In the genomic region with DNA sequence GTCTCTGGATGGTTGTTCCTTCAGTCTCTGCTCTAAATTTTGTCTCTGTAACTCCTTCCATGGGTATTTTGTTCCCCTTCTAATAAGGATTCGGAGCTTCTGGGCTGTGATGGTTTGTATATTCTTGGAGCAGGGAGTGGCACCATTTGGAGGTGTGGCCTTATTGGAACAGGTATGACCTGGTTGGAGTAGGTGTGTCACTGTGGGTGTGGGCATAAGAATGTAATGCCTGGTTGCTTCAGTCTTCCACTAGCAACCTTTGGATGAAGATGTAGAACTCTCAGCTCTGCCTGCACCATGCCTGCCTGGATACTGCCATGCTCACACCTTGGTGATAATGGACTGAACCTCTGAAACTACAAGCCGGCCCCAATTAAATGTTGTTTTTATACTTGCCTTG, we compare ENCODE assay signal across 6 mouse cellular contexts. TPM values are rescaled to one million over a fixed set of nuclear protein-coding genes. Genes with fewer than 3 reads are reported as not detected.
DNase-seq lines count a peak whose midpoint lies in the region; ATAC-seq and TF ChIP-seq lines count a peak whose summit lies in the region.
"Not testable (repeated sequence)": the region's sequence is repeated elsewhere in the genome, so short reads cannot be mapped to it uniquely, and the experiment has no call there.
"Had no signal": no experiment of that assay in that cellular context is flagged by ENCODE, and none has a peak within 500 bp of the region (broad histone marks: within the 10 kb centered on the region; RNA-seq: fewer than 3 reads in every experiment).

No protein-coding gene starts in this region.

- not testable (repeated sequence) for H3K27me3 ChIP-seq in intestine, embryonic 15.5 days (replicated peaks); intestine, postnatal 0 days (replicated peaks; ENCODE audit: control insufficient read depth, insufficient read depth, low read length); small intestine, adult 2 months (ENCODE audit: control insufficient read depth, insufficient read depth, low read length); stomach, postnatal 0 days (ENCODE audit: control insufficient read depth, insufficient read depth, low read length)

- H3K36me3 ChIP-seq in intestine, embryonic 15.5 days, result not testable (repeated sequence)
- H3K36me3 ChIP-seq in intestine, postnatal 0 days (ENCODE audit: control insufficient read depth, insufficient read depth), result peaks cover 16% of the 10 kb centered on the region
- peaks cover 14% of the 10 kb centered on the region for H3K36me3 ChIP-seq in small intestine, adult 2 months (ENCODE audit: control insufficient read depth, insufficient read depth, low read length)
- peaks cover 16% of the 10 kb centered on the region for H3K36me3 ChIP-seq in stomach, postnatal 0 days (ENCODE audit: control insufficient read depth, insufficient read depth, low read length)

- 85% methylated on average over 2 of the region's 2 CpGs for WGBS in intestine, embryonic 15.5 days
- 50% methylated on average over 2 of the region's 2 CpGs for WGBS in intestine, postnatal 0 days
- WGBS in small intestine, adult 2 months, result 26% methylated on average over 2 of the region's 2 CpGs
- WGBS in stomach, postnatal 0 days, result 75% methylated on average over 2 of the region's 2 CpGs

- not testable (repeated sequence) for H3K4me3 ChIP-seq in intestine, embryonic 15.5 days (replicated peaks); intestine, postnatal 0 days (ENCODE audit: low read depth, low read length); small intestine, adult 2 months (ENCODE audit: low read depth, low read length); stomach, postnatal 0 days (ENCODE audit: low read depth, low read length)

- not testable (repeated sequence) for TF ChIP-seq POLR2A in small intestine, adult 2 months (IDR thresholded peaks at IDR 0.05; ENCODE audit: low read depth, low read length)

- TF ChIP-seq EP300 in stomach, postnatal 0 days (optimal IDR thresholded peaks at IDR 0.05), result not testable (repeated sequence)

- H3K9me3 ChIP-seq in intestine, embryonic 15.5 days; intestine, postnatal 0 days (ENCODE audit: control insufficient read depth); stomach, postnatal 0 days (ENCODE audit: control insufficient read depth, low read length): not testable (repeated sequence)

- peak; percentile 45 for DNase-seq in stomach, postnatal 0 days (ENCODE audit: low spot score)

- H3K4me1 ChIP-seq in intestine, embryonic 15.5 days (replicated peaks); intestine, postnatal 0 days (replicated peaks; ENCODE audit: control insufficient read depth, insufficient read depth, low read length); stomach, postnatal 0 days (replicated peaks; ENCODE audit: control insufficient read depth, insufficient read depth): not testable (repeated sequence)
- H3K4me1 ChIP-seq in small intestine, adult 2 months (ENCODE audit: control insufficient read depth, insufficient read depth, insufficient read length, low read length), result peaks cover 28% of the 10 kb centered on the region

- not testable (repeated sequence) for H3K27ac ChIP-seq in intestine, embryonic 15.5 days; intestine, postnatal 0 days (ENCODE audit: low read depth, low read length); stomach, postnatal 0 days (replicated peaks)
- peak overlapping the region; percentile 69 for H3K27ac ChIP-seq in small intestine, adult 2 months (ENCODE audit: insufficient read depth, low read depth, low read length)

- not testable (repeated sequence) for H3K4me2 ChIP-seq in intestine, embryonic 15.5 days (replicated peaks); intestine, postnatal 0 days (replicated peaks; ENCODE audit: low read depth); stomach, postnatal 0 days (replicated peaks; ENCODE audit: low read depth)

- H3K9ac ChIP-seq in intestine, embryonic 15.5 days; intestine, postnatal 0 days (ENCODE audit: low read depth, low read length); stomach, postnatal 0 days (ENCODE audit: low read length): not testable (repeated sequence)

- peak; percentile 39; the same call in 1 of the 2 replicates for ATAC-seq in intestine, embryonic 15.5 days
- peak; percentile 69 for ATAC-seq in intestine, postnatal 0 days
- peak; percentile 59 for ATAC-seq in stomach, postnatal 0 days (ENCODE audit: low FRiP score, low TSS enrichment)

- not testable (repeated sequence) for TF ChIP-seq CTCF in intestine, postnatal 0 days (IDR thresholded peaks at IDR 0.05; ENCODE audit: low read depth); small intestine, adult 2 months (IDR thresholded peaks at IDR 0.05; ENCODE audit: extremely low read depth, insufficient read length, insufficient replicate concordance, low read depth, low read length); stomach, postnatal 0 days (IDR thresholded peaks at IDR 0.05; ENCODE audit: low read depth)

RNA-seq across cellular contexts. Expression of gene Ddx56, which starts 13.0 kb away (rescaled TPM):
- 100 and 106 TPM in 2 replicates for polyA plus RNA-seq in intestine, embryonic 15.5 days (2015; fragmentation: Nextera tagmentation; extraction: Ambion mirVana)
- 36.3 and 39.7 TPM in 2 replicates for polyA plus RNA-seq in intestine, postnatal 0 days (2015; fragmentation: Nextera tagmentation; extraction: Ambion mirVana)
- 11.1 and 12.4 TPM in 2 replicates for polyA plus RNA-seq in small intestine, adult 2 months (2012; rRNA removed)
- 50.3 and 54.7 TPM in 2 replicates for polyA plus RNA-seq in stomach, postnatal 0 days (2015; fragmentation: Nextera tagmentation; extraction: Ambion mirVana)

RNA-seq across cellular contexts. Expression of gene Tmed4, which starts 20.1 kb away (rescaled TPM):
- polyA plus RNA-seq in intestine, embryonic 15.5 days (2015; fragmentation: Nextera tagmentation; extraction: Ambion mirVana), result 129 and 137 TPM in 2 replicates
- polyA plus RNA-seq in intestine, postnatal 0 days (2015; fragmentation: Nextera tagmentation; extraction: Ambion mirVana), result 198 and 203 TPM in 2 replicates
- 103 and 182 TPM in 2 replicates for polyA plus RNA-seq in small intestine, adult 2 months (2012; rRNA removed)
- polyA plus RNA-seq in stomach, postnatal 0 days (2015; fragmentation: Nextera tagmentation; extraction: Ambion mirVana), result 99.1 and 99.8 TPM in 2 replicates

RNA-seq across cellular contexts. Expression of gene Npc1l1, which starts 24.7 kb away (rescaled TPM):
- 10.3 and 13.8 TPM in 2 replicates for polyA plus RNA-seq in intestine, embryonic 15.5 days (2015; fragmentation: Nextera tagmentation; extraction: Ambion mirVana)
- polyA plus RNA-seq in intestine, postnatal 0 days (2015; fragmentation: Nextera tagmentation; extraction: Ambion mirVana), result 70.7 and 75.4 TPM in 2 replicates
- polyA plus RNA-seq in small intestine, adult 2 months (2012; rRNA removed), result 161 and 819 TPM in 2 replicates
- 1.5 TPM in 2 replicates for polyA plus RNA-seq in stomach, postnatal 0 days (2015; fragmentation: Nextera tagmentation; extraction: Ambion mirVana)
- polyA plus RNA-seq: activated CD4-positive, CD25-positive, alpha-beta regulatory T cell, adult 4 months; G1E had no signal

RNA-seq across cellular contexts. Expression of gene Ogdh, which starts 36.8 kb away (rescaled TPM):
- 134 and 144 TPM in 2 replicates for polyA plus RNA-seq in intestine, embryonic 15.5 days (2015; fragmentation: Nextera tagmentation; extraction: Ambion mirVana)
- 141 and 148 TPM in 2 replicates for polyA plus RNA-seq in intestine, postnatal 0 days (2015; fragmentation: Nextera tagmentation; extraction: Ambion mirVana)
- 164 and 346 TPM in 2 replicates for polyA plus RNA-seq in small intestine, adult 2 months (2012; rRNA removed)
- polyA plus RNA-seq in stomach, postnatal 0 days (2015; fragmentation: Nextera tagmentation; extraction: Ambion mirVana), result 82.3 and 99.8 TPM in 2 replicates

RNA-seq across cellular contexts. Expression of gene Nudcd3, which starts 54.4 kb away (rescaled TPM):
- polyA plus RNA-seq in intestine, embryonic 15.5 days (2015; fragmentation: Nextera tagmentation; extraction: Ambion mirVana), result 34.7 and 36.6 TPM in 2 replicates
- polyA plus RNA-seq in intestine, postnatal 0 days (2015; fragmentation: Nextera tagmentation; extraction: Ambion mirVana), result 17.2 and 20.0 TPM in 2 replicates
- 13.1 and 26.2 TPM in 2 replicates for polyA plus RNA-seq in small intestine, adult 2 months (2012; rRNA removed)
- 22.1 and 23.3 TPM in 2 replicates for polyA plus RNA-seq in stomach, postnatal 0 days (2015; fragmentation: Nextera tagmentation; extraction: Ambion mirVana)
